Mouse (Mus musculus) neural tube, embryonic 13.5 days (tissue): ENCODE results near the gene Plekhm2. TPM values are rescaled to one million over a fixed set of nuclear protein-coding genes. Genes with fewer than 3 reads are reported as not detected.

Source experiments
- ATAC-seq: fragments of 200-750 bp; cut with Nextera tagmentation; 2 replicates; pipeline ENCODE4 v1.8.0; 2017; ENCODE audit warnings: low read depth, mild to moderate bottlenecking, moderate TSS enrichment, moderate library complexity
- H3K27ac ChIP-seq: fragments of 300-500 bp; sonication (generic); replicated peaks from 2 replicates; pipeline ENCODE4 v1.5.1; 2015; ENCODE audit warnings: moderate library complexity, mild to moderate bottlenecking, inconsistent platforms
- H3K27me3 ChIP-seq: fragments of 300-500 bp; sonication (generic); 2 replicates; pipeline ENCODE4 v1.6.1; 2015; ENCODE audit warnings: mild to moderate bottlenecking, inconsistent platforms
- H3K36me3 ChIP-seq: fragments of 300-500 bp; sonication (generic); 2 replicates; pipeline ENCODE4 v1.6.1; 2015; ENCODE audit warnings: mild to moderate bottlenecking, inconsistent platforms
- H3K4me1 ChIP-seq: fragments of 300-500 bp; sonication (generic); replicated peaks from 2 replicates; pipeline ENCODE4 v1.6.1; 2015; ENCODE audit warnings: inconsistent platforms
- H3K4me2 ChIP-seq: fragments of 300-500 bp; sonication (generic); 2 replicates; pipeline ENCODE4 v1.6.1; 2015; ENCODE audit warnings: inconsistent platforms, mild to moderate bottlenecking, moderate library complexity
- H3K4me3 ChIP-seq: fragments of 300-500 bp; sonication (generic); 2 replicates; pipeline ENCODE4 v1.5.1; 2015; ENCODE audit warnings: mild to moderate bottlenecking, inconsistent platforms
- H3K9ac ChIP-seq: fragments of 300-500 bp; sonication (generic); 2 replicates; pipeline ENCODE4 v1.6.1; 2015; ENCODE audit warnings: moderate library complexity, mild to moderate bottlenecking, inconsistent platforms
- H3K9me3 ChIP-seq: fragments of 300-500 bp; sonication (generic); 2 replicates; pipeline ENCODE4 v1.6.1; 2016; ENCODE audit warnings: inconsistent platforms
- WGBS: fragments of 180-500 bp; shearing (Covaris S2); methylation state at CpG from one replicate; pipeline ENCODE4 v1.1.7; 2015; 5-methylcytosine and 5-hydroxymethylcytosine counted together
- polyA plus RNA-seq: library from polyadenylated mRNA; unstranded; fragments of >200 nt; fragmentation: Nextera tagmentation; extraction: Ambion mirVana; gene quantifications from 2 replicates; pipeline ENCODE4 v1.2.1, GENCODE M21; 2015

Gene Plekhm2
- polyA plus RNA-seq, 1 experiment from 2014 or later, result 7.6 TPM

DNA sequence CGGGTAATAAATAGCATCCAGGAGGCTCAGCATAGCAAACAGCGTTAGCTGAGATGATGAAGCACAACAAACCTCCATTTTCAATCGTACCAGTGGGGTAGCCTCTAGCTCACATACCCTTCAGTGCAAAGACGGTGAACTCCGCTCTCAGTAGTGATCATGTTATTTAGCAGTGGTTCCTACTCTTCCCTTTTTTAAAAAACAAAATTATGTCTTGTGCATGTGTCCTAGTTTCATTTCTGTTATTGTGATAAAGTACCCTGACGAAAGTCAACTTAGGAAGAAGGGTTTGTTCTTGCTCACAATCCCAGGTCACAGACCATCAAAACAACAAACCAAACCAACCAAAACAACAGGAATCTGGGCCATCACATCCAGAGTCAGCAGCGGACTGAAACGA is 18.7 kb downstream of the Plekhm2 start:
- Histone ChIP-seq H3K27me3 (no peaks in the 10 kb centered on the region), H3K4me3 (no peak overlapping the region), H3K36me3 (peaks cover 20% of the 10 kb centered on the region), H3K9me3 (no peaks in the 10 kb centered on the region), H3K27ac (no peak overlapping the region), H3K4me2 (no peak overlapping the region), H3K9ac (no peak overlapping the region), H3K4me1 (peaks cover 43% of the 10 kb centered on the region)
- WGBS, result 93% methylated on average over 8 of the region's 8 CpGs
- no peak for ATAC-seq

DNA sequence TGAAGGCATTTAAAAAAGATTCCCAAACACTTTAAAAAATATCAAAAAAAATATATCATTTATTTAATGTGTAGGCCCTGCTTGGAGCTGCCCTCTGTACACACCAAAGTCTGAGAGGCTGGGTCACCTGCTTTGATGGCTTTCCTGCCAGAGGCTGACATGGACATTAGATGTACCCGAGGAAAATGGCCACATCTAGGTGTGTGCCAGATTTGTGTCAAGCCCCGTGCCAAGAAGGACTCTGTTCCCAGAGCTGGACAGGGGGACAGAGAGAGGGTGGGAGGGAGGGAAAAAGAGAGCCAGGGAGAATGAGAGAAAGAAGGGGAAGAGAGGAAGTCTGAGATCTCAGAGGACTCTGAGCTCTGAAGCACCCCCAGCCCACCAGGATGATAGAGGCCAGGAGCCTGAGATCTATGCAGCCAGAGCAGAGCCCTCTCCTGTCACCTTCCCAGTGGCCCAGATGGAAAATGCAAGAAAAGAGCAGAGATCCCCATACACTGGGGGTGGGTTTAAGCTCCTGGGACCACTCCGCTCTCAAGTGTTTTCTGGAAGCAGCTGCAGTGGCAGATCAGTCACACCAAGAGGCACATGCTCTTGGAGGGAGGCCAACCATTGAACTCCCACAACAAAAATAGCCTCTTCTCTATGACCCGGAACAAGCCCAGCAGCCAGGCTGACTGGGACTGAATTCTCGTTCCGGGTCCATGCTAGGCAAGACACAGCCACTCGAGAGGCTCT is 21.4 kb downstream of the Plekhm2 start:
- Histone ChIP-seq H3K27ac (peak overlapping the region; percentile 86), H3K27me3 (no peaks in the 10 kb centered on the region), H3K4me1 (peaks cover 24% of the 10 kb centered on the region), H3K9me3 (no peaks in the 10 kb centered on the region), H3K4me2 (0 out of 2 replicates have a peak overlapping the region, but pooled peaks have one; percentile 4), H3K4me3 (no peak overlapping the region), H3K9ac (peak overlapping the region; percentile 26), H3K36me3 (peaks cover 38% of the 10 kb centered on the region)
- 38% methylated on average over 7 of the region's 7 CpGs for WGBS
- ATAC-seq, result peak; percentile 68

DNA sequence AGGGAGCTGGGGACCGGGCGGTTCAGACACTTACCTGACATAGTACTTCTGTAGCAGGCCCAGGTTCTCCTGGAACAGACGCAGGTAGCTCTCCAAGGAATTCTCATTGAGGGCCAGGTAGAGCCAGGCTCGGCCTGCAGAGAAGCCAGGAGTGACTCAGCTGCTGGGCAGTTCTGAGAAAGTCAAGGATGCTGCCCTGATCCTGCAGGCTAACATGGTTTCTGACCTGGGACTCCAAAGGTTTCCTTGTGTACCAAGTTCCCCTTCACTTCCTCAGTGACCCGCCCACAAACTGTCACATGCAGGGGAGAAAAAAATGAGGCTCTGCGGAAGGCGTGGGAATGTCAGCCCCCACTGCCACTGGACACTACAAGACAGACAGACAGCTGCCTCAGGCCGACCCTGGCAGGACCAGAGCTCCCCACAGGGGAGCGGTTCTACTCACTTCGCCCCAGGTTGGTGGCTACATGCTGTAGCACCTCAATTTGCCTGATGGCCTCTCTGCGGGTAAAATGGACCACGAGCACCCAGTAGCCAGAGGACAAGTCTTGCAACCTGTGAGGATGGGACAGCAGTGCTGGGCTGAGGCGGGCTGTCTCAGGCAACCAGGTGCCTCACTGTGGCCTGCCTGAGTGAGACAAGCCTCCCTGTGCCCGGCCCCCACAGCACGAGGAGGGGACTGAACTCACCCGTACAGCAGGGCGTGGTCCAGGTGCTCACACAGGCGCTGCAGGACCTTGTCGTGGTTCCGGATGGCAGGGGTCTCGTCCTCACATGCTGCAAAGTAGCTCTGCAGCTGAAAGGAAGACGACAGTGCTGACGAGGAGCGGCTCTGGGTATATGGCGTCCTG is 22.5 kb downstream of the Plekhm2 start:
- WGBS, result 92% methylated on average over 25 of the region's 25 CpGs
- H3K4me2 ChIP-seq, result no peak overlapping the region
- peak overlapping the region; percentile 26; the same call in 1 of the 2 replicates for H3K9ac ChIP-seq
- no peak overlapping the region for H3K4me3 ChIP-seq
- H3K27me3 ChIP-seq, result no peaks in the 10 kb centered on the region
- peaks cover 46% of the 10 kb centered on the region for H3K36me3 ChIP-seq
- ATAC-seq, result no peak
- H3K27ac ChIP-seq, result peak overlapping the region; percentile 86; the same call in 1 of the 2 replicates
- peaks cover 22% of the 10 kb centered on the region for H3K4me1 ChIP-seq
- H3K9me3 ChIP-seq, result no peaks in the 10 kb centered on the region

DNA sequence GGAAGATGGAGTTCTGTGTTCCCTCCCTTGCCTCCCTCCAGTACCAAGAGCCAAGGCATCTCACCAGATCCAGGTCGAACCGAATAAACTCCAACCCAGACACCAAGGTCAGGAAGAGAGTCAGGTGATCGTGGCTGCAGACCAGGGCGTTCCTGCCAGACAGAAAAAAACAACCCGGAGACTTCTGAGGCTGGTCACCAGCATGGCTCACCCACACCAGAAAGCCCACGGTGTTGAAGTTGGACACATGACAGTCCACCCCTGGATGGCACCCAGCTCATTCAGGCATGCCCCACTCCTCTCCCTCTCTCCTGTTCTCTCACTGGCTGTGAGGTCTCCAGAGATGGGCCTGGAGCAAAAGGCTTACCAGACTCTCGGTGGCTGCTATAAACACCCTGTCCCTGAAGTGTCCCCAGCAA is 23.3 kb downstream of the Plekhm2 start:
- Histone ChIP-seq H3K27me3 (no peaks in the 10 kb centered on the region), H3K9me3 (no peaks in the 10 kb centered on the region), H3K4me3 (no peak overlapping the region), H3K4me2 (no peak overlapping the region), H3K27ac (no peak overlapping the region), H3K4me1 (peaks cover 22% of the 10 kb centered on the region), H3K36me3 (peaks cover 54% of the 10 kb centered on the region), H3K9ac (no peak overlapping the region)
- no peak for ATAC-seq
- 89% methylated on average over 7 of the region's 7 CpGs for WGBS

DNA sequence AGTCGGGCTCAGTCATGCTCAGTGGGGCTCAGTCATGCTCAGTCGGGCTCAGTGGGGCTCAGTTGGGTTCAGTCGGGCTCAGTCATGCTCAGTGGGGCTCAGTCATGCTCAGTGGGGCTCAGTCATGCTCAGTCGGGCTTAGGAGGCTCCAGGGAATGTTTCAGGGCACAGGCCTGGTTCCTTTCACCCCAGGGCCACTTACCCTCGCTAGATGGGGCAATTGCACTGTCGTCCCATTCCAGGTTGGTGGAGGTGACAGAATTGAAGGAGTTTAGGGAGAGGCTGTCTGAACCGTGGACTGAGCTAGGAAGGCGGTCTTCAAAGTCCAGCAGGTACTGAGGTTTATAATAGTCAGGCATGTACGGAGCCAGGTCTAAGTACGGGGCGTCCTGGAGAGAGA is 25.2 kb downstream of the Plekhm2 start:
- Histone ChIP-seq H3K36me3 (peaks cover 70% of the 10 kb centered on the region), H3K9me3 (no peaks in the 10 kb centered on the region), H3K4me2 (no peak overlapping the region), H3K9ac (no peak overlapping the region), H3K4me3 (no peak overlapping the region), H3K27ac (no peak overlapping the region), H3K27me3 (no peaks in the 10 kb centered on the region), H3K4me1 (peaks cover 22% of the 10 kb centered on the region)
- WGBS, result 78% methylated on average over 11 of the region's 11 CpGs
- ATAC-seq, result no peak

DNA sequence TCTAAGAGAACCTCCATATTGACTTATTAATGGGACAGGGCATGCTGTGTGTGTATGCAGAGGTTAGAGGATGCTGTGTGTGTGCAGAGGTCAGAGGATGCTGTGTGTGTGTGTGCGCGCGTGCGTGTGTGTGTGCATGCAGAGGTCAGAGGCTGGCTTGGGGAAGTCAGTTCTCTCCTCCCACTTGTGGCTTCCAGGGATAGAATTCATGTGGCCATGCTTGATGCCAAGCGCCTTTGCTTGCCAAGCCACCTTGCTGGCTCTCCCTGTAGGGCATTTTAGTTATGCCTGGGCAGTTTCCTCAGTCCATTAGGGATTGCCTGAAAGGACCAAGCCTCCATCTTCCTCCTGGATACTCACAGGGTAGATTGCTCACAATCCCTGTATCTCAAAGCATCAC is 28.0 kb downstream of the Plekhm2 start:
- no peak overlapping the region for H3K4me2 ChIP-seq
- no peaks in the 10 kb centered on the region for H3K27me3 ChIP-seq
- no peaks in the 10 kb centered on the region for H3K4me1 ChIP-seq
- peaks cover 91% of the 10 kb centered on the region for H3K36me3 ChIP-seq
- no peak overlapping the region for H3K9ac ChIP-seq
- no peaks in the 10 kb centered on the region for H3K9me3 ChIP-seq
- 96% methylated on average over 5 of the region's 5 CpGs for WGBS
- H3K4me3 ChIP-seq, result no peak overlapping the region
- no peak overlapping the region for H3K27ac ChIP-seq
- ATAC-seq, result no peak

DNA sequence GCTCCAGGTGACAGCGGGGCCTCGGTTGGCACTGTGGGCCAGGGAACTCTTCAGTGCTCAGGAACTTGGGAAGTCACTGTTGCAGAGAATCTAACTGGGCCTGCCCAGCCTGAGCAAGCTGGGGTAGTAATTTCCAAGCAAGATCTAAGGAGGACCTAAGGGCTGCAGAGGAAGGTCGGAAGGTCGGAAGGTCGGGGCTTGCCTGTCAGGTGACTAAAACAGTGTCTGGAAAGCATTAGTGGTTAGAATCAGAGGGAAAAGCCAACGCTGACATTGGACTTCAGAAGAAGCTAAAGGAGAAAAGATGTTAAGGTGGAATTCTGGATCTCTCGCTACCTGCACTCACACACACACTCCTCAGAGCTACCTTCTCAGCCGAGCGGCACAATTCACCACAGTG is 28.7 kb downstream of the Plekhm2 start:
- H3K27ac ChIP-seq, result no peak overlapping the region
- no peaks in the 10 kb centered on the region for H3K4me1 ChIP-seq
- H3K27me3 ChIP-seq, result no peaks in the 10 kb centered on the region
- no peak overlapping the region for H3K9ac ChIP-seq
- 85% methylated on average over 9 of the region's 9 CpGs for WGBS
- ATAC-seq, result no peak
- H3K36me3 ChIP-seq, result peaks cover 91% of the 10 kb centered on the region
- H3K9me3 ChIP-seq, result no peaks in the 10 kb centered on the region
- no peak overlapping the region for H3K4me2 ChIP-seq
- H3K4me3 ChIP-seq, result no peak overlapping the region

DNA sequence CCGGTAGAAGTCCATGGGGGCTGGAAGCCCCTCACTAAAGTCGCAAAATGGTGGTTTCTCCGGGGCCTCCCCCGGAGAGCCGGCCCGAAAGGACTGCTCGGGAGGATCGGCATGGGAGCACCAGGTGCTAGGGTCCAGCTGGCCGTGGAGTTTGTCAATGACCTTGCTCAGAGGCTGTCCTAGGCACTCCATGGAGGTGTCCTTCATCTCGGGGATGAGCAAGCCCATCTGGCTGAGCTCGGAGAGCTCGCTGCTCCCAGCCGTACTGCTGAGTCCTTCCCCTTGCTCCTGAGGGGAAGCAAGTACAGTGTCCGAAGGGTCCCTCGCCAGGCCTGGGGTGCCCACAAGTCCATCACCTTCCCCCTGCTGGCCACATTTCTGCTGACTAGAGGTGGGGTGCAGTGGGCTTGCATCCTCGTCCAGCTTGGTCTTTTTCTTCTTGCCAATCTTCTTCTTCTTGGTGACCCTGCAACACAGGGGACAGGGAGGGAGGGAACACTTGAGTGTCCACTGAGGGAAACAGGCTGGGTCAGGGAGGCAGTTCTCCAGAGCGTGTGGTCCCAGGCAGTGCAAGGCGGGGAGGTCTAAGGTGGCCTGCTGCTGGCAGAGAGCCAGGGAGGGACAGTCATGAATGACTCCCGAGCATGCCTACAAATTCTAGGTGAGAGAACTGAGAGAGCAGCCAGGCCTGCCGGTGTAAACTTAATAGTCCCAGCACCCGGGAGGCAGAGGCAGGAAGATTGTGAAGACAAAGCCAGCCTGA is 32.4 kb downstream of the Plekhm2 start:
- Histone ChIP-seq H3K4me2 (no peak overlapping the region), H3K27ac (no peak overlapping the region)

DNA sequence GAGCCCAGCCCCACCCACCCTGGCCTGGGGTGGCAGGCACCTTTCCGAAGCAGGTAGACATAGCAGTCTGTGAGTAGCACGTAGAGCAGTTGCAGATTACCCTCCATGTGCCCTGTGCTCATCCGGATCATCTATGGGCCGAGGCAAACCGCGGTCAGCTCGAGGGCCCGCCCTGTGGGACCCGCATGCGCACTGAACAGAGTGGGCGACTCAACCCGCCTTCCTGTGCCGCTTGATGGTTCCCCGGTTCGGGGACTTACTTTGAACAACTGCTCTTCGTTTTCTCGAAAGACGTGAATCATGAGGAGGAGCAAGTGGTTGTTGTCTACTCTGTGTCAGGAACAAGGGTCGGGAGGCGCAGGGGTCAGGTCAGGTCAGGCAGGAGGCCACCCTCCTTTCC is 33.4 kb downstream of the Plekhm2 start:
- H3K36me3 ChIP-seq, result peaks cover 96% of the 10 kb centered on the region
- H3K27ac ChIP-seq, result no peak overlapping the region
- 95% methylated on average over 20 of the region's 20 CpGs for WGBS
- no peaks in the 10 kb centered on the region for H3K4me1 ChIP-seq
- no peaks in the 10 kb centered on the region for H3K27me3 ChIP-seq
- H3K9me3 ChIP-seq, result no peaks in the 10 kb centered on the region
- no peak overlapping the region for H3K4me3 ChIP-seq
- no peak overlapping the region for H3K9ac ChIP-seq
- ATAC-seq, result no peak
- H3K4me2 ChIP-seq, result no peak overlapping the region

More for the DNA sequence above, 32.4 kb downstream of the Plekhm2 start:
- ATAC-seq, result no peak
- Histone ChIP-seq H3K4me1 (no peaks in the 10 kb centered on the region), H3K9me3 (no peaks in the 10 kb centered on the region), H3K9ac (no peak overlapping the region), H3K27me3 (no peaks in the 10 kb centered on the region), H3K36me3 (peaks cover 96% of the 10 kb centered on the region), H3K4me3 (no peak overlapping the region)
- WGBS, result 93% methylated on average over 21 of the region's 21 CpGs

DNA sequence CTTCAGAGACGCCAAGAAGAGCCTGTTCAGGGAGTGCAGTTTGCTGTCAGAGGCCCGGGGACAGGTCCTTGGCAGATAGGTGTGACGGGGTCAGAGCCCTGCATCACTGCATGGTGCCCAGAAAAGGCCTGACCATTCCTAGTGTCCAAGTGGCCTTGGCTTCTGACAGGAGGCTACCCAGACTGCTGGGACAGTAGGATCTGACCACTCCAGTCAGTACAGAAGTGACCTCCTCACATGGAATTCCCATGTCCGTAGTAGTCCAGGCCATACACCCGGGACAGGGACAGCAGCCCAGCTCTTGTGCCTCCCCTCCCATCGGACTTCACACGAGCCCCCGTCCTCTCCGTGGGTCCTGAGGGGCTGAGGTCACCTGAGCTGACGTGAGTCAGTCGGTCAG is 34.7 kb downstream of the Plekhm2 start:
- peaks cover 99% of the 10 kb centered on the region for H3K36me3 ChIP-seq
- no peaks in the 10 kb centered on the region for H3K4me1 ChIP-seq
- no peaks in the 10 kb centered on the region for H3K9me3 ChIP-seq
- H3K9ac ChIP-seq, result no peak overlapping the region
- 95% methylated on average over 11 of the region's 11 CpGs for WGBS
- ATAC-seq, result no peak
- H3K4me3 ChIP-seq, result no peak overlapping the region
- no peaks in the 10 kb centered on the region for H3K27me3 ChIP-seq
- no peak overlapping the region for H3K4me2 ChIP-seq
- no peak overlapping the region for H3K27ac ChIP-seq

DNA sequence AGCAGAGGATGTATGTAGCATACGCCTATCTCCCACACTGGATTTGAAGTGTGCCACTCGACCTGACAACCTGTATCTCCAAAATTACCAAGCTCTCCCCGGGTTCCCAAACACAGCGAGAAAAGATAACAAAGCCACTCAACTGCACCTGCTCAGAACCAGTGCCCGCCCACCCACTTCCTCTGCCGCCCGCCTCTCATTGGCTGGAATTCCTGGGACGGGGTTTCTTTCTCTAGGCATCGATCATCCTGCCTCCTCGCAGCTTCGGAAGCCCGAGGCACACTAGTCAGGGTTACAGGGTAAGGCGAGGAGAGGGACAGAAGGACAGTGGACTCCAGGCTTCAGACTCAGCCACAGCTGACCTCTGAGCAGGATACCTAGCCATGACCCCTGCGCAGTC is 36.0 kb downstream of the Plekhm2 start:
- H3K27me3 ChIP-seq, result no peaks in the 10 kb centered on the region
- no peak overlapping the region for H3K9ac ChIP-seq
- no peak for ATAC-seq
- no peak overlapping the region for H3K27ac ChIP-seq
- H3K9me3 ChIP-seq, result no peaks in the 10 kb centered on the region
- H3K4me3 ChIP-seq, result no peak overlapping the region
- H3K4me1 ChIP-seq, result no peaks in the 10 kb centered on the region
- WGBS, result 82% methylated on average over 14 of the region's 14 CpGs
- peaks cover 85% of the 10 kb centered on the region for H3K36me3 ChIP-seq
- no peak overlapping the region for H3K4me2 ChIP-seq

DNA sequence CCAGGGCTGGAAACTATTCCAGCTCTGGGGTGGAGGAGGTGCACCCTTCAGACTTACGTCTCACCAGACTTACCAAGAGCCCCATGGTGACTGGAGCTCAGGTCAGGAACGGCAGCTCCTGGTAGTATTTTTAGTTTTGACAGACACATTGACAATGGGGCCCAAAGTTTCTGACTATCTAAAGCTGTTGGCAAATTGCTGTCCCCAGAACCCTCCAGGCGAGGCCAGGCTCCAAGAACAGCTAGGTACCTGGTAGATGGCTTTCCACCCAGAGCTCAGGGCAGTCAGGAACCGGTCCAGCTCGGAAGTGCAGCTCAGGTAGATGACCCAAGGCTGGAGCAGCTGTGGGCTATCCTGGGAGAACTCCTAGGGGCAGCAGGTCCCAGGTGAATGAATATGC is 37.2 kb downstream of the Plekhm2 start:
- ATAC-seq, result no peak
- Histone ChIP-seq H3K4me3 (no peak overlapping the region), H3K36me3 (peaks cover 75% of the 10 kb centered on the region), H3K9ac (no peak overlapping the region), H3K4me1 (0 out of 2 replicates have a peak, but pooled peaks cover 3% of the 10 kb centered on the region), H3K9me3 (no peaks in the 10 kb centered on the region), H3K4me2 (no peak overlapping the region), H3K27me3 (no peaks in the 10 kb centered on the region), H3K27ac (no peak overlapping the region)
- 91% methylated on average over 5 of the region's 5 CpGs for WGBS
